Mouse (Mus musculus) midbrain, embryonic 15.5 days (tissue): ENCODE measurements around the gene Ankrd31. TPM values are rescaled to one million over a fixed set of nuclear protein-coding genes. Genes with fewer than 3 reads are reported as not detected.
A peak's percentile ranks its signal among the peaks of the same experiment; 100 is the strongest.
"Not testable (repeated sequence)": the region's sequence is repeated elsewhere in the genome, so short reads cannot be mapped to it uniquely, and the experiment has no call there.

Experiments used
- ATAC-seq: fragments of 200-750 bp; cut with Nextera tagmentation; replicated peaks from 2 replicates; pipeline ENCODE4 v1.8.0; 2017; ENCODE audit warnings: moderate TSS enrichment
- H3K27ac ChIP-seq: fragments of 300-500 bp; sonication (generic); 2 replicates; pipeline ENCODE4 v1.5.1; 2015; ENCODE audit warnings: mild to moderate bottlenecking, inconsistent platforms
- H3K27me3 ChIP-seq: fragments of 300-500 bp; sonication (generic); replicated peaks from 2 replicates; pipeline ENCODE4 v1.6.1; 2015; ENCODE audit warnings: inconsistent platforms
- H3K36me3 ChIP-seq: fragments of 300-500 bp; sonication (generic); replicated peaks from 2 replicates; pipeline ENCODE4 v1.6.1; 2015; ENCODE audit warnings: inconsistent platforms
- H3K4me1 ChIP-seq: fragments of 300-500 bp; sonication (generic); 2 replicates; pipeline ENCODE4 v1.6.1; 2015; ENCODE audit warnings: inconsistent platforms
- H3K4me2 ChIP-seq: fragments of 300-500 bp; sonication (generic); 2 replicates; pipeline ENCODE4 v1.6.1; 2015; ENCODE audit warnings: inconsistent platforms, mild to moderate bottlenecking, moderate library complexity
- H3K4me3 ChIP-seq: fragments of 300-500 bp; sonication (generic); 2 replicates; pipeline ENCODE4 v1.5.1; 2015; ENCODE audit warnings: mild to moderate bottlenecking, inconsistent platforms
- H3K9ac ChIP-seq: fragments of 300-500 bp; sonication (generic); 2 replicates; pipeline ENCODE4 v1.6.1; 2015; ENCODE audit warnings: mild to moderate bottlenecking, inconsistent platforms
- H3K9me3 ChIP-seq: fragments of 300-500 bp; sonication (generic); 2 replicates; pipeline ENCODE4 v1.6.1; 2016; ENCODE audit warnings: inconsistent platforms
- WGBS: fragments of 180-500 bp; shearing (Covaris S2); methylation state at CpG from one replicate; pipeline ENCODE4 v1.1.7; 2015; ENCODE audit warnings: mixed read lengths; 5-methylcytosine and 5-hydroxymethylcytosine counted together
- polyA plus RNA-seq: library from polyadenylated mRNA; unstranded; fragments of >200 nt; fragmentation: Nextera tagmentation; extraction: Ambion mirVana; gene quantifications from 2 replicates; pipeline ENCODE4 v1.2.1, GENCODE M21; 2015

Ankrd31 gene
- polyA plus RNA-seq, 1 experiment from 2014 or later, result 0.06 TPM

DNA sequence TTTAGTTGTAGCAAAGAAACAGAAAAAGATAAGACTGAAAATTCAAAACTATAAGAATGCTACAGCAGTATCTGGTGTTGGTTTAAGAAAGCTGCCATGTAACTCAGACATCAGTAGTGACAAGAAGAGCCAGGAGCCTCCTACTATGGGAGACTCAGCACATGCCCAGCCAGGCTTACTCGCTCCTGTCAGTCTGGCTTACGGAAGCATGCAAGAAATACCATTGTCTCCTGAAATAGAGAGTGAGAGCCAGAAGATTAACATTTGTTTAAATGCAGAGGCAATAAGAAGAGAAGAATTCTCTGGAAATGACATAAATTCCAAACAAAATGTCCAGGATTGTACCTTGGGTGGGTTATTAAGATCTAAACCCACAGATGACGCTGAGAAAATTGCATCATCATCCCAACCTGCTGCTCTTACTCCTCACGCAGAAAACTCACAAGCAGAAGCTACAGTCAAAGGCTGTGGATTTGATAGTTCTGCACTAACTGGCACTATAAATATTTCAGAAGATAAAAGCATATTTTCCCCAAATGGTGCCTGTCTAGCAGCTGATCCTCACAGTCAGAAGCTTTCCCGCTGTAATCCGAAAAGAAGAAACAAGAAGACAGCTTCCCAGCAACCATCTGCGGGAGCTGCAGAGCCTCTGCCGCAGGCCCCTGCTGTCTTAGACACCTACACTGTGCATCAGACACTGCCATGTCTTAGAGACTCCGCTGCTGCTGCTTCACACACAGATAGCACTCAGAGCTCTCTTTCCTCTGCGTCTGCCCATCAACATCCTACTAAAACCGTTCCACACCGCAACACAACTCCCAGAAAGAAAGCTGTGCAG, 130.4 kb downstream of the Ankrd31 start:
- H3K9ac ChIP-seq, result 0 out of 2 replicates have a peak overlapping the region, but pooled peaks have one; percentile 5
- H3K4me1 ChIP-seq, result peaks cover 8% of the 10 kb centered on the region; the same call in 1 of the 2 replicates
- H3K36me3 ChIP-seq, result no peaks in the 10 kb centered on the region
- H3K4me2 ChIP-seq, result peak overlapping the region; percentile 26
- H3K9me3 ChIP-seq, result no peaks in the 10 kb centered on the region
- peak overlapping the region; percentile 53; the same call in 1 of the 2 replicates for H3K27ac ChIP-seq
- peak; percentile 82; the same call in 1 of the 2 replicates for ATAC-seq
- WGBS, result 36% methylated on average over 12 of the region's 12 CpGs
- no peaks in the 10 kb centered on the region for H3K27me3 ChIP-seq
- H3K4me3 ChIP-seq, result 0 out of 2 replicates have a peak overlapping the region, but pooled peaks have one; percentile 9

DNA sequence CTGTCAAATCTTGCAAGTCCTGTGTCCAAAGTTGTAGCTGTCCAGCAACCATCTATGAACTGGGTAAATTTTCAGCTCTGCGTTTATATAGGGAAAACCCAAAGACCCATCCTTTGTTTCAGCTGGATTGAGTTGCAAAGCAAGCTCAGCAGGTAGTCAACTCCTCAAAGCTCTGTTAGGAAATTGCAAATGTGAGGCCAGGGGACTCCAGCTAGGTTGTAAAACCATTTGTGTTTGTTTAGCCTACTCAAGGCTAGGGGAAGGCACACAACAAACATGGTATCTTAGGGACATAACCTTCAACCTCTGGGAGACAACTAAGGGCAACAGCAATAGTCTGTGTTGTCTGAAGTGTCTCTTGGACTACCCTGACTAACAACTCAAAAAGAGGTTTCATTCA, 136.5 kb downstream of the Ankrd31 start:
- Histone ChIP-seq H3K4me1 (no peaks in the 10 kb centered on the region), H3K4me3 (no peak overlapping the region), H3K27ac (no peak overlapping the region), H3K9ac (no peak overlapping the region), H3K4me2 (no peak overlapping the region), H3K9me3 (no peaks in the 10 kb centered on the region), H3K36me3 (no peaks in the 10 kb centered on the region), H3K27me3 (no peaks in the 10 kb centered on the region)
- no peak for ATAC-seq
- 26% methylated on average over 1 of the region's 1 CpGs for WGBS

DNA sequence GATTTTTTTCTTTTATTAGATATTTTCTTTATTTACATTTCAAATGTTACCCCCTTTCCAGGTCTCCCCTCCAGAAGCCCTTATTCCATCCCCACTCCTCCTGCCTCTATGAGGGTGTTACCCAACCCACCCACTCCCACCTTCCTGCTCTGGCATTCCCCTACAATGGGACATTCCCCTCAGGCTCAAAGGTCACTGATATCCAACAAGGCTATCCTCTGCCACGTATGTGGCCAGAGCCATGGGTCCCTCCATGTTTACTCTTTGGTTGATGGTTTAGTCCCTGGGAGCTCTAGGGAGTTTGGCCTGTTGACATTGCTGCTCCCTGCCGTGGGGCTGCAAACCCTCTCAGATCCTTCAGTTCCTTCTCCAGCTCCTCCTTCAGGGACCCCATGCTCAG, 141.9 kb downstream of the Ankrd31 start:
- H3K27ac ChIP-seq, result no peak overlapping the region
- H3K36me3 ChIP-seq, result no peaks in the 10 kb centered on the region
- no peak for ATAC-seq
- 61% methylated on average over 2 of the region's 2 CpGs for WGBS
- H3K4me3 ChIP-seq, result no peak overlapping the region
- H3K9ac ChIP-seq, result no peak overlapping the region
- H3K27me3 ChIP-seq, result no peaks in the 10 kb centered on the region
- H3K4me2 ChIP-seq, result no peak overlapping the region
- no peaks in the 10 kb centered on the region for H3K4me1 ChIP-seq
- no peaks in the 10 kb centered on the region for H3K9me3 ChIP-seq

DNA sequence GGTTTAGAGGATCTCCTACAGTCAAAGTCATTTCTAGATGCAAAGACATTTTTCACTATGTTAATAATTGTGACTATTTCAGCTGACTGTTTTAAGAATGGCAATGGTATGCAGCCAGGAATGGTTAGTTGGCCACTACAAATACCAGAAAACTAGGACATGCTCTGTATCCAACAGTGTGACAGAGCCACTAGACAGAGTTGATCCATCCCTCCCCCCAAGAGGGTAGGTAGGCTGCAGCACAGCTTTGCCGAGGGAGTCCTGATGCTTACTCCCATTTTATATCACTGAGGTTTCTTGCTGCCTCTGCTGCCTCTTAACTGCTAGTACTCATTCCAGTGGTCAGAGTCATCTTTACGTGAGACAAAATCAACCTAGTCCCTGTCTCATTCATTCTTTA, 147.1 kb downstream of the Ankrd31 start:
- WGBS, result 86% methylated on average over 2 of the region's 2 CpGs
- Histone ChIP-seq H3K27ac (no peak overlapping the region), H3K4me3 (no peak overlapping the region), H3K36me3 (no peaks in the 10 kb centered on the region), H3K4me2 (no peak overlapping the region), H3K9ac (no peak overlapping the region), H3K4me1 (no peaks in the 10 kb centered on the region), H3K27me3 (no peaks in the 10 kb centered on the region), H3K9me3 (no peaks in the 10 kb centered on the region)
- no peak for ATAC-seq

DNA sequence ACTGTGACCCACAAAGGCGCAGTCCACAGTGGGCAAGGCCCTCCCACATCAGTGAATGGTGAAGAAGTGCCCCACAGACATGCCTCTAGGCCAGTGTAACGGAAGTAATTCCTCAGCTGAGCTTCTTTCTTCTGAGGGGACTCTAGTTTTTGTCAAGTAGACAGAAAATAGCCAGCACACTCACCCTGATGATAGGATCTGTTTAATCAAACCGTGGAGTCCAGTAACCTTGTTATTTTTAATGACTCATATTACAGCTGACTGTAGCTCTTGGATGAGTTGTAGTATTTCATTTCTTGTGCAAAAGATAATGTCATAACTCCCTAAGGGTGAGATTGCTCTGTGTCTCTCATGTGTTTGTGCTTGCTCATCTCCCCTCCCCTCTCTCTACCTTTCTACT, 158.6 kb downstream of the Ankrd31 start:
- Histone ChIP-seq H3K9ac (no peak overlapping the region), H3K36me3 (no peaks in the 10 kb centered on the region), H3K4me2 (no peak overlapping the region), H3K4me3 (no peak overlapping the region), H3K4me1 (no peaks in the 10 kb centered on the region), H3K27me3 (no peaks in the 10 kb centered on the region), H3K27ac (no peak overlapping the region), H3K9me3 (no peaks in the 10 kb centered on the region)
- 72% methylated on average over 3 of the region's 3 CpGs for WGBS
- ATAC-seq, result no peak

DNA sequence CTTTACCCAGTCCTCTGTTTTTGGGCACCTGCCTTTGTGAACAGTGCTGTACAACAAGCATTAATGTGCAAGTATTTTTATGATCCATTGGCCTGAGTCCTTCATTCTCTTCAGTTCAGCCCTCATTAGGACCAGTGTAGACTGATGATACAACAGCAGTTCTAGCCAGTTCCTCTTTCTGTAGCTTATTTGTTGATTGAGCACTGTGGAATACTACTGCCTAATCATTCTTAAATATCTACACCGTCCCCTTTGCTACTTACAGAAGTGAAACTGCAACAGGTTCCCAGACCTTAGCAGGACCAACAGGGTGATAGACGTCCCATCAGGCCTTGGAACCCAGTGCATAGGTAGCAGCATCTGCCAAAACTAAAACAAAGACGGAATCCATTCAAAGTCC, 163.1 kb downstream of the Ankrd31 start:
- no peak for ATAC-seq
- 92% methylated on average over 3 of the region's 3 CpGs for WGBS
- Histone ChIP-seq H3K27me3 (no peaks in the 10 kb centered on the region), H3K4me1 (no peaks in the 10 kb centered on the region), H3K9me3 (no peaks in the 10 kb centered on the region), H3K4me3 (no peak overlapping the region), H3K9ac (no peak overlapping the region), H3K27ac (no peak overlapping the region), H3K4me2 (no peak overlapping the region), H3K36me3 (no peaks in the 10 kb centered on the region)

DNA sequence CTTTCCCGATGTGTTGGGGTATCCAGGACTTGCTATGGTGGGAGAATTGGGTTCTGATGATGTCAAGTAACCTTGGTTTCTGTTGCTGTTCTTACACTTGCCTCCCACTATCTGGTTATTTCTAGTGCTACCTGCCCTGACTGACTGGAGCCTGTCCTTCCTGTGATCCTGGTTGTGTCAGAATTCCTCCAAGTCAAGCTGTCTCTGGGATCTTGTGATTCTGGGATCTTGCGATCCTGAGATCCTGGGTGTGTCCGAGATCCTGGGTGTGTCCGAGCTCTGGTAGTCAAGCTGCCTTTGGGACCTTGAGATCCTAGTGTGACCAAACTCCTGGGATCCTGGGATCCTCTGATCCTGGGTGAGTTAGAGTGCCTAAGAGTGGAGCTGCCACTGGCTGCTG, 175.1 kb downstream of the Ankrd31 start:
- peaks cover 14% of the 10 kb centered on the region for H3K4me1 ChIP-seq

DNA sequence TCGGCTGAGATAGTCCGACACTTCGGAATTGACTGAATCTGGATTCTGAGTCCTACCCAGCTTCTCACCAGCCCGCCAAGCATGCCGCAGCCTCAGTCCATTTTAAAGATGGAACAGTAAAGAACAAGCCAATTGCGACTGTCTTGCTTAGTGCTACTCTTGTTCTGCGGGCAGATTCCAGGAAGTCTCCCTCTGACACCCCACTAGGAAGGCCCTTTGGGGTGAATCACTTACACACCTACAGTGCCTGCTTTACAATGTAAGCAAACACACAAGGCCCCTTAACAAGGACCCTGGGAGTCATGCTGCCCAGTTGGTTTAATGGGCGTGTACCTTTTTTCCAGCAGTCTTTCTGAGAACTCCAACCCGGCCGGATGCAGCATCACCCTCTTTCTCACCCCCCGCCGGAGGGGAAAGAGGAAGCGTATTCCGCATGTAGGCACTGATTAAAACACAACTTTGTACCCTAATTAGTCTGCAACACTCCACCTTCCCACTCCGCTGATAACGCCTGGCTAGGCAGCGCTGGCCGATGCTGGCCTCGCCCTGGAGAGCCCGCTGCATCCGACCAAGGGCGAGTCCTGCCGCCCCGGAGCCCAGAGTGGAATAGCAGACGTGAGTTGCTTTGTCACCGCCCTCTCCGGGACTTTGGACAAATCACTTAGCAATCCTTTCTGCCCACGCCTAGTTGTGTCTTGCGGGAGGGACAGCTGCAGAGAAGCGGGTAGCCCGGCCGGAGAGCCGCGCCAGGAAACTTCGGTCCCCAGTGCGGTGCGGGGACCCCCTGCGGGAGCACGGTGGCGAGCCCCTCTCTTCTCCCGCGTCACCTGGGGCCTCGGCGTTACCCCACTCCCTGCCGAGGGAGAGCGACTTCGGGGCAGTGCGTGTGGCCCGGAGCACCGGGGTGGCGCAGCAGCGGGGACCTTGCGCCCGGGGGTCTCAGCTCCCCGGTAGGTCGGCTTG, 176.2 kb downstream of the Ankrd31 start, which contains the start of gene Gcnt4:
TSS of gene Gcnt4 (plus strand) at position 691 of the 963 bp plus-strand sequence.
- Histone ChIP-seq H3K9ac (peak within 1 kb of the TSS; percentile 31), H3K36me3 (no peaks in the 10 kb centered on the region), H3K9me3 (no peaks in the 10 kb centered on the region), H3K27ac (no peak within 1 kb of the TSS), H3K4me1 (peaks cover 14% of the 10 kb centered on the region), H3K4me2 (peak within 1 kb of the TSS; percentile 96), H3K4me3 (peak within 1 kb of the TSS; percentile 56), H3K27me3 (peaks cover 26% of the 10 kb centered on the region)
- peak; percentile 80 for ATAC-seq
- WGBS, result 10% methylated on average over 56 of the region's 56 CpGs

More for the DNA sequence above, 175.1 kb downstream of the Ankrd31 start:
- WGBS, result 94% methylated on average over 4 of the region's 4 CpGs
- H3K4me2 ChIP-seq, H3K36me3 ChIP-seq, H3K9ac ChIP-seq, ATAC-seq, H3K27ac ChIP-seq, H3K4me3 ChIP-seq, H3K9me3 ChIP-seq: not testable (repeated sequence)
- H3K27me3 ChIP-seq, result peaks cover 26% of the 10 kb centered on the region

DNA sequence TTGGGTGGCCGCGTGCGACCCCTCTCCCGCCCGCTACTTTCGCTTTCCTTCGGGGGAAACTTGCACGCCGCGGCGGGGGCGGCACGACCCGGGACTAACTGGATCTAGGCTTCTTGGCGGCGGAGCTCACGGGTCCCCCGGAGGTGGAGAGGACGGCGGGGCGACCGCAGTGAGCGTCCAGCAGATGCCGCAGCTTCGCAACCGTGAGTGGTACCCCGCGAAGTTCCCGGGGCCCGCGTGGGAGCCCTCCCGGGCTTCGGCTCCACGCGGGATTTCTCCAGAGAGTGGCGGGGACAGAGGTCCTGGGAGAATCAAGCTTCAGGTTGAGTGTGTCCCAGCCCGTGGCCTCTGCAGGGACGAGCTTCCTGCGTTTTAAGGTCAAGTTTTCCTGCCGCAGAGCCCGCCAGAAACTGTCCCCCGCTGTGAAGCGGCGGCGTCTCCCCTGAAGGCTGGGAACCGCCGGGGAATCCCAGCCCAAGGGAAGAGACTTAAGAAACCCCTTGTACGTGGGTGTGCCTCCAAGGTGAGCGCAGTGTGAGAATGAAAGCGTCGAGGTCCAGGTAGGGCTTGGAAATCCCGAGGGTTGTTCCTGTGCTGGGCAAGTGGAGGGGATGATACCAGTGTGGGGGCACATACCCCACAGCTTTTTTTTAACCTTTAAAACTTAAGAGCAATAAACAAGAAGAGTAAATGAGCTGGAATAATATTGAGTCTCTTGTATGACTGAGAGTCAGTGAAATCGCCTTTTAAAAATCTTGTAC, 177.1 kb downstream of the Ankrd31 start:
- WGBS, result under 1% methylated on average over 52 of the region's 53 CpGs
- Histone ChIP-seq H3K4me1 (peaks cover 14% of the 10 kb centered on the region), H3K9ac (peak overlapping the region; percentile 31), H3K4me2 (peak overlapping the region; percentile 96), H3K4me3 (peak overlapping the region; percentile 56), H3K27me3 (peaks cover 26% of the 10 kb centered on the region), H3K9me3 (no peaks in the 10 kb centered on the region), H3K27ac (no peak overlapping the region), H3K36me3 (no peaks in the 10 kb centered on the region)
- peak; percentile 74 for ATAC-seq

DNA sequence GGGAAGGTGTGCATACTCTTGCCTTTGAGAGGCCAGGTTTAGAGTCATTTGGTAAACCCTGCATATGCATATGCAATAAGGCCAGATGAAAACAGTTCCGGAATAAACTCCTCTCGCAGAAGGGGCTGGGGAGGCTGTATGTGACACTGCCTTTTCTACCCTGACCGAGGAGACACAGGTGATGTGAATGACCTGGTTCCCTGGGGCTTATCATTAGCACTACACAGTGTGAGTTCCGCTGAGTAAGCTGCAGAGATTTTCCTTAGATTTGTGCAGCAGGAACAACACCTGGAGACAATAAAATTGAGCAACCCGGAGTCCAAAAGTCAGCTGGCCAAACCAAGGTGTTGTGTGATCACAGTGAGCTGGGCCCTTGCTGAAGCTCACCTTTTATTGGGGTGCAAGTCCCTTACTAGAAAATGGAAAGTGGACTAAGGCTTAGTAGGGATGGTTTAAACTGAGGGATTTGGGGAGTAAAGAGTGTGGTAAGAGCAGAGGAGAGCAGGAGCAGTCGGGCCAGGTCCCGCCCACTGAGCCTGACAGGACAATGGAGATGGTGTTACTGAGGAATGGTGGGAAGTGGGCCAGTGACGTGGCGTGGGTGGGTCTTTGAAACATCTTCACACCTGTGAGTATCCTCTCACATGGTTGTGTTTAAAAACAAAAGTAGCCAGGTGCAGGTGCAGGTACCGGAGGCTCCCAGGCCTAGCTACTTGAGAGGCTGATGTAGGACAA, 178.1 kb downstream of the Ankrd31 start:
- Histone ChIP-seq H3K27ac (no peak overlapping the region), H3K9ac (no peak overlapping the region), H3K4me3 (no peak overlapping the region), H3K36me3 (no peaks in the 10 kb centered on the region), H3K27me3 (peaks cover 26% of the 10 kb centered on the region), H3K4me1 (peaks cover 14% of the 10 kb centered on the region), H3K9me3 (no peaks in the 10 kb centered on the region), H3K4me2 (no peak overlapping the region; the same call in 1 of the 2 replicates)
- no peak for ATAC-seq
- WGBS, result 41% methylated on average over 10 of the region's 10 CpGs

DNA sequence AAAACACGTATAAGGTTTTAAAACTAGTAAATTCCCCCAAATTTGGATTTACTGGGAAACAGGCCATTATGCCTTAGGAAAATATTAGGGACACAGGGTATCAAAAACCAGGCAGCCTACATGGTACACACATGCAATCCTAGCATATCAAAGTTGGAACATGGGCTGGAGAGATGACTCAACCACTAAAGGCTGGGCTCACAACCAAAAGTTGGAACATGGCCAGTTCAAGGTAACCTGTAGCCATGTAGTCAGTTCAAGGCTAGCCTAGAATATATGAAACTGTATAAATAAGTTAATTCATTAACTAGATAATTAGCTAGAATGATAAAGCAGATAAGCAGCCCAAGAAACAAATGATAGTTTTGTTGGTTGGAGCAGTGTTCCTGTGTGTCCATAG, 179.7 kb downstream of the Ankrd31 start:
- H3K4me3 ChIP-seq, result no peak overlapping the region
- WGBS, result 96% methylated on average over 1 of the region's 1 CpGs
- peaks cover 14% of the 10 kb centered on the region for H3K4me1 ChIP-seq
- H3K36me3 ChIP-seq, result no peaks in the 10 kb centered on the region
- no peak overlapping the region for H3K9ac ChIP-seq
- no peak overlapping the region for H3K4me2 ChIP-seq
- H3K27ac ChIP-seq, result no peak overlapping the region
- H3K27me3 ChIP-seq, result peaks cover 26% of the 10 kb centered on the region
- no peaks in the 10 kb centered on the region for H3K9me3 ChIP-seq
- ATAC-seq, result no peak
